Mouse (Mus musculus) lung, embryonic 16.5 days (tissue): ENCODE results near the gene Rnf115. TPM values are rescaled to one million over a fixed set of nuclear protein-coding genes. Genes with fewer than 3 reads are reported as not detected.

Experiments used
- ATAC-seq: fragments of 200-750 bp; cut with Nextera tagmentation; 2 replicates; pipeline ENCODE4 v1.8.0; 2017; ENCODE audit warnings: low read depth, mild to moderate bottlenecking, moderate library complexity
- H3K27ac ChIP-seq: fragments of 300-500 bp; sonication (generic); 2 replicates; pipeline ENCODE4 v1.5.1; 2014; ENCODE audit warnings: mild to moderate bottlenecking, control low read depth, low read length
- H3K27me3 ChIP-seq: fragments of 300-500 bp; sonication (generic); 2 replicates; pipeline ENCODE4 v1.6.1; 2014; ENCODE audit warnings: low read depth, low read length, mixed read lengths; ENCODE audit not compliant: control insufficient read depth, insufficient read depth
- H3K36me3 ChIP-seq: fragments of 300-500 bp; sonication (generic); 2 replicates; pipeline ENCODE4 v1.6.1; 2014; ENCODE audit warnings: low read length; ENCODE audit not compliant: control insufficient read depth, insufficient read depth
- H3K4me1 ChIP-seq: fragments of 300-500 bp; sonication (generic); replicated peaks from 2 replicates; pipeline ENCODE4 v1.6.1; 2014; ENCODE audit warnings: low read length, mixed read lengths; ENCODE audit not compliant: control insufficient read depth, insufficient read depth
- H3K4me2 ChIP-seq: fragments of 300-500 bp; sonication (generic); 2 replicates; pipeline ENCODE4 v1.6.1; 2014; ENCODE audit warnings: low read depth, low read length, control low read depth
- H3K4me3 ChIP-seq: fragments of 300-500 bp; sonication (generic); 2 replicates; pipeline ENCODE4 v1.5.1; 2014; ENCODE audit warnings: mild to moderate bottlenecking, low read length, control low read depth
- H3K9ac ChIP-seq: fragments of 300-500 bp; sonication (generic); 2 replicates; pipeline ENCODE4 v1.6.1; 2014; ENCODE audit warnings: low read length, control low read depth
- H3K9me3 ChIP-seq: fragments of 300-500 bp; sonication (generic); 2 replicates; pipeline ENCODE4 v1.6.1; 2016; ENCODE audit warnings: low read length; ENCODE audit not compliant: control insufficient read depth
- WGBS: fragments of 180-500 bp; shearing (Covaris S2); extraction: QIAGEN DNeasy Blood & Tissue Kit; methylation state at CpG from one replicate; pipeline ENCODE4 v1.1.7; 2014; 5-methylcytosine and 5-hydroxymethylcytosine counted together
- polyA plus RNA-seq: library from polyadenylated mRNA; unstranded; fragments of >200 nt; fragmentation: Nextera tagmentation; extraction: Ambion mirVana; gene quantifications from 2 replicates; pipeline ENCODE4 v1.2.1, GENCODE M21; 2015

Gene Rnf115
- polyA plus RNA-seq, 1 experiment from 2014 or later, result 47.8 TPM

GRCm38 (mm10) chr3:96690298-96690697 is 37.2 kb upstream of the Rnf115 start:
- H3K4me2 ChIP-seq, result no peak overlapping the region
- WGBS, result 53% methylated on average over 3 of the region's 3 CpGs
- H3K9ac ChIP-seq, result no peak overlapping the region
- H3K27ac ChIP-seq, result no peak overlapping the region
- H3K4me3 ChIP-seq, result no peak overlapping the region
- no peaks in the 10 kb centered on the region for H3K9me3 ChIP-seq
- no peaks in the 10 kb centered on the region for H3K27me3 ChIP-seq
- H3K4me1 ChIP-seq, result peaks cover 5% of the 10 kb centered on the region; the same call in 1 of the 2 replicates
- ATAC-seq, result no peak
- H3K36me3 ChIP-seq, result no peaks in the 10 kb centered on the region

GRCm38 (mm10) chr3:96692506-96692905 is 35.0 kb upstream of the Rnf115 start:
- 19% methylated on average over 3 of the region's 3 CpGs for WGBS
- H3K4me2 ChIP-seq, result no peak overlapping the region
- no peak overlapping the region for H3K4me3 ChIP-seq

GRCm38 (mm10) chr3:96693579-96693978 is 33.9 kb upstream of the Rnf115 start:
- Histone ChIP-seq H3K9me3 (no peaks in the 10 kb centered on the region), H3K9ac (no peak overlapping the region), H3K4me3 (no peak overlapping the region), H3K4me2 (no peak overlapping the region), H3K27me3 (no peaks in the 10 kb centered on the region), H3K4me1 (peaks cover 18% of the 10 kb centered on the region), H3K36me3 (no peaks in the 10 kb centered on the region), H3K27ac (no peak overlapping the region)
- 83% methylated on average over 1 of the region's 1 CpGs for WGBS
- no peak for ATAC-seq

More at GRCm38 (mm10) chr3:96692506-96692905, 35.0 kb upstream of the Rnf115 start:
- ATAC-seq, result no peak
- no peak overlapping the region for H3K27ac ChIP-seq
- H3K9ac ChIP-seq, result no peak overlapping the region
- peaks cover 10% of the 10 kb centered on the region for H3K4me1 ChIP-seq
- H3K9me3 ChIP-seq, result no peaks in the 10 kb centered on the region
- no peaks in the 10 kb centered on the region for H3K36me3 ChIP-seq
- no peaks in the 10 kb centered on the region for H3K27me3 ChIP-seq

- Histone ChIP-seq H3K4me3 (peak within 1 kb of the TSS; percentile 89), H3K4me1 (peaks cover 20% of the 10 kb centered on the region), H3K9ac (peak within 1 kb of the TSS; percentile 92), H3K9me3 (no peaks in the 10 kb centered on the region), H3K36me3 (peaks cover 7% of the 10 kb centered on the region; the same call in 1 of the 2 replicates), H3K27me3 (no peaks in the 10 kb centered on the region), H3K4me2 (peak within 1 kb of the TSS; percentile 94), H3K27ac (peak within 1 kb of the TSS; percentile 94)
- peak; percentile 93 for ATAC-seq
- under 1% methylated on average over 35 of the region's 35 CpGs for WGBS
Measured at GRCm38 (mm10) chr3:96696198-96696765, 31.2 kb upstream of the Rnf115 start, which contains the start of gene Pias3. Gene Pias3, plus strand, starts transcription at chr3:96696384.

- peaks cover 20% of the 10 kb centered on the region for H3K4me1 ChIP-seq
- H3K4me3 ChIP-seq, result peak overlapping the region; percentile 89
- peak; percentile 95 for ATAC-seq
- H3K9me3 ChIP-seq, result no peaks in the 10 kb centered on the region
- H3K4me2 ChIP-seq, result peak overlapping the region; percentile 94
- no peaks in the 10 kb centered on the region for H3K27me3 ChIP-seq
- WGBS, result under 1% methylated on average over 66 of the region's 85 CpGs
- H3K36me3 ChIP-seq, result peaks cover 13% of the 10 kb centered on the region; the same call in 1 of the 2 replicates
- peak overlapping the region; percentile 94 for H3K27ac ChIP-seq
- H3K9ac ChIP-seq, result peak overlapping the region; percentile 92
Measured at GRCm38 (mm10) chr3:96696766-96697732, 30.4 kb upstream of the Rnf115 start.

GRCm38 (mm10) chr3:96698993-96699690 is 28.3 kb upstream of the Rnf115 start:
- no peak overlapping the region for H3K9ac ChIP-seq
- no peak for ATAC-seq

GRCm38 (mm10) chr3:96700376-96700775 is 27.1 kb upstream of the Rnf115 start:
- ATAC-seq, result no peak
- Histone ChIP-seq H3K27ac (no peak overlapping the region), H3K9me3 (no peaks in the 10 kb centered on the region), H3K27me3 (no peaks in the 10 kb centered on the region), H3K9ac (no peak overlapping the region), H3K36me3 (peaks cover 36% of the 10 kb centered on the region), H3K4me1 (peaks cover 14% of the 10 kb centered on the region), H3K4me2 (no peak overlapping the region), H3K4me3 (no peak overlapping the region)
- 58% methylated on average over 7 of the region's 7 CpGs for WGBS

More at GRCm38 (mm10) chr3:96698993-96699690, 28.3 kb upstream of the Rnf115 start:
- WGBS, result 51% methylated on average over 19 of the region's 19 CpGs
- Histone ChIP-seq H3K4me1 (peaks cover 17% of the 10 kb centered on the region), H3K4me3 (no peak overlapping the region), H3K27me3 (no peaks in the 10 kb centered on the region), H3K4me2 (no peak overlapping the region), H3K36me3 (peaks cover 25% of the 10 kb centered on the region), H3K9me3 (no peaks in the 10 kb centered on the region), H3K27ac (no peak overlapping the region)

- Histone ChIP-seq H3K4me3 (no peak overlapping the region), H3K9me3 (no peaks in the 10 kb centered on the region), H3K36me3 (peaks cover 38% of the 10 kb centered on the region), H3K4me1 (peaks cover 11% of the 10 kb centered on the region), H3K27ac (no peak overlapping the region), H3K9ac (no peak overlapping the region), H3K4me2 (no peak overlapping the region), H3K27me3 (no peaks in the 10 kb centered on the region)
- WGBS, result 88% methylated on average over 4 of the region's 4 CpGs
- ATAC-seq, result no peak
Measured at GRCm38 (mm10) chr3:96701003-96701402, 26.5 kb upstream of the Rnf115 start.

GRCm38 (mm10) chr3:96704778-96705177 is 22.7 kb upstream of the Rnf115 start:
- no peaks in the 10 kb centered on the region for H3K9me3 ChIP-seq
- ATAC-seq, result no peak
- peaks cover 5% of the 10 kb centered on the region for H3K27me3 ChIP-seq
- WGBS, result 63% methylated on average over 11 of the region's 11 CpGs
- H3K4me2 ChIP-seq, result no peak overlapping the region
- peaks cover 36% of the 10 kb centered on the region for H3K36me3 ChIP-seq
- no peak overlapping the region for H3K9ac ChIP-seq
- no peak overlapping the region for H3K4me3 ChIP-seq
- no peak overlapping the region for H3K27ac ChIP-seq
- H3K4me1 ChIP-seq, result no peaks in the 10 kb centered on the region
